Mouse (Mus musculus) left cerebral cortex, postnatal 25 days (tissue): ENCODE data around the gene 3110009E18Rik. TPM values are rescaled to one million over a fixed set of nuclear protein-coding genes. Genes with fewer than 3 reads are reported as not detected.

Source experiments
- DNase-seq, 2 experiments: peaks; one replicate each; pipeline ENCODE4 v3.0.0; 2022; ENCODE audit warnings: low spot score in 2 of 2, mixed read lengths in 1 of 2
- intact Hi-C: fragments of 180-260 bp; cut with DNase I; formaldehyde crosslinking; loops from one replicate; pipeline ENCODE4 v1.15.1; 2025
- total RNA-seq, 2 experiments: library from RNA; stranded (reverse); gene quantifications; 2 replicates each; pipeline ENCODE4 v1.2.3; 2021

The 3110009E18Rik gene
- total RNA-seq, 2 experiments from 2014 or later = 6.7 to 7.4 TPM

GRCm38 (mm10) chr1:120186204-120186603 lies 65.2 kb downstream of the 3110009E18Rik start:
- intact Hi-C loops = no loop called here

GRCm38 (mm10) chr1:120186655-120187054 lies 65.7 kb downstream of the 3110009E18Rik start:
- DNase-seq = no peak
- intact Hi-C loops = no loop called here

More at GRCm38 (mm10) chr1:120186204-120186603, 65.2 kb downstream of the 3110009E18Rik start:
- no peak for DNase-seq

- intact Hi-C loops = no loop called here
Observed at GRCm38 (mm10) chr1:120187059-120187458, 66.1 kb downstream of the 3110009E18Rik start.

GRCm38 (mm10) chr1:120189206-120189605 lies 68.2 kb downstream of the 3110009E18Rik start:
- intact Hi-C loops = no loop called here
- DNase-seq = peak; percentile 17 to 59

More at GRCm38 (mm10) chr1:120187059-120187458, 66.1 kb downstream of the 3110009E18Rik start:
- no peak for DNase-seq

- intact Hi-C loops = no loop called here
- no peak for DNase-seq
Observed at GRCm38 (mm10) chr1:120190300-120190699, 69.3 kb downstream of the 3110009E18Rik start.

- DNase-seq = peak in 1 of 2 experiments; percentile 82
- intact Hi-C loops = no loop called here
Observed at GRCm38 (mm10) chr1:120190946-120191345, 70.0 kb downstream of the 3110009E18Rik start.

- no peak for DNase-seq
- intact Hi-C loops = no loop called here
Observed at GRCm38 (mm10) chr1:120192321-120192720, 71.3 kb downstream of the 3110009E18Rik start.

- no peak for DNase-seq
Observed at GRCm38 (mm10) chr1:120193586-120193985, 72.6 kb downstream of the 3110009E18Rik start.

GRCm38 (mm10) chr1:120195947-120196346 lies 75.0 kb downstream of the 3110009E18Rik start:
- intact Hi-C loops = loop anchor here (2.0 to 5.0 kb wide), 3 partner anchors 146 to 355 kb away; partner anchors contain the start of gene C1ql2

More at GRCm38 (mm10) chr1:120193586-120193985, 72.6 kb downstream of the 3110009E18Rik start:
- intact Hi-C loops = no loop called here

GRCm38 (mm10) chr1:120196724-120197123 lies 75.7 kb downstream of the 3110009E18Rik start:
- intact Hi-C loops = loop anchor here (2.0 to 5.0 kb wide), 3 partner anchors 146 to 354 kb away; partner anchors contain the start of gene C1ql2
- no peak for DNase-seq

More at GRCm38 (mm10) chr1:120195947-120196346, 75.0 kb downstream of the 3110009E18Rik start:
- no peak for DNase-seq

GRCm38 (mm10) chr1:120197189-120197588 lies 76.2 kb downstream of the 3110009E18Rik start:
- intact Hi-C loops = loop anchor here (2.0 to 5.0 kb wide), 3 partner anchors 145 to 354 kb away; partner anchors contain the start of gene C1ql2
- peak; percentile 81 to 86 for DNase-seq

GRCm38 (mm10) chr1:120198151-120198550 lies 77.2 kb downstream of the 3110009E18Rik start:
- intact Hi-C loops = loop anchor here (5.0 kb wide), 2 partner anchors 144 to 269 kb away; partner anchors contain the start of gene C1ql2
- DNase-seq = no peak

GRCm38 (mm10) chr1:120198942-120199341 lies 78.0 kb downstream of the 3110009E18Rik start:
- intact Hi-C loops = loop anchor here (5.0 kb wide), 2 partner anchors 143 to 268 kb away; partner anchors contain the start of gene C1ql2
- DNase-seq = no peak

- DNase-seq = no peak
- intact Hi-C loops = no loop called here
Observed at GRCm38 (mm10) chr1:120202542-120202941, 81.6 kb downstream of the 3110009E18Rik start.

GRCm38 (mm10) chr1:120203836-120204235 lies 82.8 kb downstream of the 3110009E18Rik start:
- no peak for DNase-seq
- intact Hi-C loops = no loop called here

GRCm38 (mm10) chr1:120204834-120205233 lies 83.8 kb downstream of the 3110009E18Rik start:
- intact Hi-C loops = no loop called here
- DNase-seq = no peak

- peak; percentile 26 to 72 for DNase-seq
- intact Hi-C loops = no loop called here
Observed at GRCm38 (mm10) chr1:120207568-120207967, 86.6 kb downstream of the 3110009E18Rik start.

- intact Hi-C loops = no loop called here
Observed at GRCm38 (mm10) chr1:120208502-120209230, 87.7 kb downstream of the 3110009E18Rik start.

GRCm38 (mm10) chr1:120220841-120221240 lies 99.9 kb downstream of the 3110009E18Rik start:
- DNase-seq = no peak
- intact Hi-C loops = no loop called here

More at GRCm38 (mm10) chr1:120208502-120209230, 87.7 kb downstream of the 3110009E18Rik start:
- no peak for DNase-seq

GRCm38 (mm10) chr1:120221285-120221684 lies 100.3 kb downstream of the 3110009E18Rik start:
- intact Hi-C loops = no loop called here
- DNase-seq = no peak

GRCm38 (mm10) chr1:120223613-120224012 lies 102.6 kb downstream of the 3110009E18Rik start:
- intact Hi-C loops = no loop called here
- DNase-seq = no peak
